Mouse (Mus musculus): ENCODE measurements at regions not wholly inside any gene's neighbourhood (a gene's known extent, or its start where the extent isn't known, plus 50 kb on each side); places are given as distances from the start of the nearest gene placed in this dataset.

DNA sequence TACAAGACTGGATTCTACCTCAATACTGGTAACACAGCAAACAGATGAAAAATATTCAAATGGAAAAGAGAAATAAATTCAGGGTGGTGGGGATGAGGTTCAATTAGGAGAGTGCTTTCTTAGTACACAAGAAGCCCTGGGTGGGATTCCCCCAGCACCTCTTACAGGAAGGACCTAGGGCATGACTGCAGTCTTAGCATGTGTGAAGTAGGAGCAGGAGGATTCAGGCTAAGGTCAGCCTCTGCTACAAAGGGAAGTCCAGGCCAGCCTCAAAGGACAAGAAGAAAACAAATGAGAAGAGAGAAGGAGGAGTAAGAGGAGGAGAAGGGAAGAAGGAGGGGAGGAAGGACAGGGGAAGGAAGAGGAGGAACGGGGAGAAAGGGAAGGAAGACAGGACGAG is 54.8 kb upstream of the Chd2 start:
- no peak overlapping the region for H3K4me2 ChIP-seq
- 47% methylated on average over 2 of the region's 2 CpGs for WGBS
- H3K4me1 ChIP-seq, result peaks cover 36% of the 10 kb centered on the region
- no peaks in the 10 kb centered on the region for H3K27me3 ChIP-seq
- H3K9ac ChIP-seq, result no peak overlapping the region
- ATAC-seq (ENCODE audit: insufficient number of reproducible peaks, insufficient read depth, low FRiP score, low TSS enrichment, low read depth), result no peak
- peak overlapping the region; percentile 88 for H3K27ac ChIP-seq
- no peaks in the 10 kb centered on the region for H3K36me3 ChIP-seq
- no peaks in the 10 kb centered on the region for H3K9me3 ChIP-seq
- H3K4me3 ChIP-seq, result no peak overlapping the region

DNA sequence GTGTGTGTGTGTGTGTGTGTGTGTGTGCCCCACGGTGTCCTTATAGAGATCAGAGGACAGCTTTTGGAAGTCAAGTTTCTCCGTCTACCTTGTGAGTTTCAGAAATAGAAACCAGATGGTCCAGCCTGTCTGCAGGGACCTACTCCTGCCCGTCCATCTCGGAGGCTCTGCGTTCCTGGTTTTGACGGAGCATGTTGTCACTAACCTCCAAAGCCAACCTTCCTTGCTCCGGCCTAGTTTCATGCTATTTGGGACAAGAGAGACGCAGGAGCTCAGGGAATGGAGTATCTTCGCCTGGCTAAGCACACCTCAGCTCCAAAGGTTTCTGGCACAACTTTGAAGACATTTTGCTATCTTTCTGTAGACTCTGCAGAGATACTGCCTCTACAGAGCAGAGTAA is 54.2 kb upstream of the Chd2 start:
- Histone ChIP-seq H3K4me1 (peaks cover 36% of the 10 kb centered on the region), H3K4me2 (peak overlapping the region; percentile 65), H3K27ac (peak overlapping the region; percentile 88), H3K9me3 (no peaks in the 10 kb centered on the region), H3K9ac (peak overlapping the region; percentile 59), H3K4me3 (peak overlapping the region; percentile 41), H3K36me3 (no peaks in the 10 kb centered on the region), H3K27me3 (no peaks in the 10 kb centered on the region)
- WGBS, result 20% methylated on average over 9 of the region's 9 CpGs
- no peak for ATAC-seq (ENCODE audit: insufficient number of reproducible peaks, insufficient read depth, low FRiP score, low TSS enrichment, low read depth)

DNA sequence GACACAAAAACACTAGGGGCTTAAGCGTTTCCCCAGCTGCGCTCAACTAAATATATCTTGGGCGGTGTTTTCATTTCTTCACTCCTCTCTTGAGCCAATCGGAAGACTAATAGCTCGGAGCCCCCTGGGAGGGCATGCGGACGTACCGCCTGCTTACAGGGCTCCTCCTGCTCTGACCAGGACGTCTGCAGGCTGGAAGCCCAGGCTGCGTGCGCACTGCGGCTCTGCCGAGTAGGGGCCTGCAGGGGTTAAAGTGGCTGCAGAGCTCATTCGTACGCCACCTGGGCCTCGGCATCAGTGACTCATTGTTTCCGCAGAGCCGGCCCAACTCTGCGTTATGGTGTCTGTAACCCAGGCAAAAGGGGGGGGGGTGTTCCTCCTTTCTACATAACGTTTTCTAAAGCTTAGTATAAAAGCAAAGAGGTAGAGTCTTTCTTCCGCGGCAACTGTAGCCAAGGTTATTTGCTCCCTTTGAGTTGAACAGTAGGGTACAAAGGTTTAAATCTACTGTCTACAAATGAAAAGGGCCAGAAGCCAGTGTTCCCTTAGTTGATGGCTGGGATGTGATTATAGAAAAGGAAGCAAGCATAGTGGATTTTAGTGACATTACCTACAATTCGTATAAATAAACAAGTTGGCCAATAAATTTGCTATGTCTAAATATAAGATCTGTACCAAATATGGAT is 53.7 kb upstream of the Chd2 start:
- H3K9me3 ChIP-seq, result no peaks in the 10 kb centered on the region
- no peaks in the 10 kb centered on the region for H3K36me3 ChIP-seq
- H3K27ac ChIP-seq, result peak overlapping the region; percentile 88
- WGBS, result 2% methylated on average over 23 of the region's 23 CpGs
- H3K4me2 ChIP-seq, result peak overlapping the region; percentile 65
- no peaks in the 10 kb centered on the region for H3K27me3 ChIP-seq
- peak; percentile 97 for ATAC-seq (ENCODE audit: insufficient number of reproducible peaks, insufficient read depth, low FRiP score, low TSS enrichment, low read depth)
- peak overlapping the region; percentile 59 for H3K9ac ChIP-seq
- H3K4me3 ChIP-seq, result peak overlapping the region; percentile 41
- H3K4me1 ChIP-seq, result peaks cover 36% of the 10 kb centered on the region

DNA sequence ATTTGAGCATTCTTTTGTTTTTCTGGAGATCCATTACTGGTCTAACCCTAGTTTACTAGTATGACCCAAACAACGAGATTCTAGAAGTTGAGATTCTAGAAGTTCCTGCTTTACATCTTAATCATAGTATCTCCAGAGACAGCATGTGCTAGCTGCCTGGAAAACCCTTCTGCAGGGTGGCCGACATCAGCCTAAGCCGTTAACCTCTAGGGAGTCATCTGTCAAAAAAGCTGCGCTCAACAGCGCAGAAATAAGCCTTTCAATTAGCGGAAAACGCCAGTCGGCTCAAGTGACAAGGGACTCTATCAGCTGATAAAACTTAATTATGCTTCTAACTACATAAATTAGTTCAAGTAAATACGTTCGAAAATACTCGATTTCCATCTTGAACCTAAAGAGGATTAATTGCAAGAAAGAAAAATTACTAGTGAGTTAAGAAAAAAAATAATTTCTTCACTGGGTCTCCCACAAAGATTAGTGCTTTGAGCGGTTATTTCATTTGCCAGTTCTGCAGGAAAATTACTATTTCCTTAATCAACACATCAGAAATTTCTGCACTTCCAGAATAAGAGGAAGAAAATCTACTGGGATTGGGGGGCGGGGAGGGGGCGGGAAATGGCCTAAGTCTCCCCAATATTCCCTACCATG is 53.0 kb upstream of the Chd2 start:
- H3K9me3 ChIP-seq, result no peaks in the 10 kb centered on the region
- peak overlapping the region; percentile 88 for H3K27ac ChIP-seq
- peaks cover 37% of the 10 kb centered on the region for H3K4me1 ChIP-seq
- peak overlapping the region; percentile 65 for H3K4me2 ChIP-seq
- peak overlapping the region; percentile 59 for H3K9ac ChIP-seq
- ATAC-seq (ENCODE audit: insufficient number of reproducible peaks, insufficient read depth, low FRiP score, low TSS enrichment, low read depth), result no peak
- H3K4me3 ChIP-seq, result peak overlapping the region; percentile 41
- H3K36me3 ChIP-seq, result no peaks in the 10 kb centered on the region
- 1% methylated on average over 14 of the region's 14 CpGs for WGBS
- no peaks in the 10 kb centered on the region for H3K27me3 ChIP-seq

DNA sequence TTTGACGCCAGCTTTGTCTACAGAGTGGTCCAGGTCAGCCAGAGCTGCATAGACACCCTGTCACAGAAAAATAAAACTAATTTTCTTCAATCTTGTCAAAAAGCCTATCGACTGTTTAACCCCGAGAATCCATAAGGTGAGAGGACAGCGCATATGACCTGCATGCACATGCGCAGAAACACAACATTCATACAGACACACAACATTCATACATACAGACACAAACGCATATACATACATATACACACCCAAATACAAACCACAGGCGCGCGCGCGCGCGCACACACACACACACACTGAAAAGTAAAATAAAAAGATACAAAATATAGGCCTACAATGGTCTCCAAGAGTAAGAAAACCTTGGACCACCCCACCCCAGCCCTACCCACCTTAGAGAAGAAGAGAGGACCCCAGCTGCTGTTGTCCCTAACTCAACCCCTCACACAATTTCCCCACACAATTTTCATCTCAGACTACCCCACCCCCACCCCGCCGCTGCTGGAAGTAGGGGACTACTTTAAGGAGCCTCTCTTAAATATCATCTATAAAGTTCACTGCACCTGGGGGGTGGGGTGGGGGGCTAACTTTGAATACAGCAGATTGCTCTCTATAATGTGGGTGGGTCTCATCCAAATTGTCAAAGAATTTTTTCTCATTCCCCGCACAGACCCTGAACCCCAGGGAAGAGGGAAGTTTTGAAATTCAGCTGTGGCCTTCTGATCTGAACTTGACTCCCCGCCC is 52.2 kb upstream of the Chd2 start:
- WGBS, result 71% methylated on average over 17 of the region's 17 CpGs
- H3K27me3 ChIP-seq, result no peaks in the 10 kb centered on the region
- no peaks in the 10 kb centered on the region for H3K36me3 ChIP-seq
- no peak overlapping the region for H3K9ac ChIP-seq
- ATAC-seq (ENCODE audit: insufficient number of reproducible peaks, insufficient read depth, low FRiP score, low TSS enrichment, low read depth), result no peak
- H3K27ac ChIP-seq, result no peak overlapping the region
- H3K4me1 ChIP-seq, result peaks cover 45% of the 10 kb centered on the region
- H3K9me3 ChIP-seq, result no peaks in the 10 kb centered on the region
- peak overlapping the region; percentile 65; the same call in 1 of the 2 replicates for H3K4me2 ChIP-seq
- no peak overlapping the region for H3K4me3 ChIP-seq

DNA sequence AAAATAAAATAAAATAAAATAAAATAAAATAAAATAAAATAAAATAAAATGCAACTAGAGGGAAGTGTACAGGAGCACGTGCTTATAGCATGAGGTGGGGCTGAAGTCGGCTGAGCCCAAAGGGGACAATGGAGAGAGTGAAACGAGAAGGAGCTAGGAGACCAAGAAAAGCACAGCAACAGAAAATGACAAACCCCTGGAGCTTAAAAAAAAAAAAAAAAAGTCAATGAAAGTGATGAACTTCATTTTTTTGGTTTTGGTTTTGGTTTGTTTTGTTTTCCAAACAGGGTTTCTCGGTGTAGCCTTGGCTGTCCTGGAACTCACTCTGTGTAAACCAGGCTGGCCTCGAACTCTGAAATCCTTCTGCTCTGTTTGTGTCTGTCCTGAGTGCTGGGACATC is 51.2 kb upstream of the Chd2 start:
- Histone ChIP-seq H3K4me2 (no peak overlapping the region), H3K27me3 (no peaks in the 10 kb centered on the region), H3K27ac (no peak overlapping the region), H3K36me3 (no peaks in the 10 kb centered on the region), H3K9ac (no peak overlapping the region), H3K4me1 (peaks cover 52% of the 10 kb centered on the region), H3K4me3 (no peak overlapping the region), H3K9me3 (no peaks in the 10 kb centered on the region)
- no peak for ATAC-seq (ENCODE audit: insufficient number of reproducible peaks, insufficient read depth, low FRiP score, low TSS enrichment, low read depth)
- 88% methylated on average over 5 of the region's 5 CpGs for WGBS

Data from embryonic facial prominence, embryonic 13.5 days (tissue).